Mouse (Mus musculus): Measurements from ENCODE around the gene Tmbim1. TPM values are rescaled to one million over a fixed set of nuclear protein-coding genes. Genes with fewer than 3 reads are reported as not detected.

The Tmbim1 gene
- polyA plus RNA-seq, 2 experiments = 41.7 to 48.0 TPM

DNA sequence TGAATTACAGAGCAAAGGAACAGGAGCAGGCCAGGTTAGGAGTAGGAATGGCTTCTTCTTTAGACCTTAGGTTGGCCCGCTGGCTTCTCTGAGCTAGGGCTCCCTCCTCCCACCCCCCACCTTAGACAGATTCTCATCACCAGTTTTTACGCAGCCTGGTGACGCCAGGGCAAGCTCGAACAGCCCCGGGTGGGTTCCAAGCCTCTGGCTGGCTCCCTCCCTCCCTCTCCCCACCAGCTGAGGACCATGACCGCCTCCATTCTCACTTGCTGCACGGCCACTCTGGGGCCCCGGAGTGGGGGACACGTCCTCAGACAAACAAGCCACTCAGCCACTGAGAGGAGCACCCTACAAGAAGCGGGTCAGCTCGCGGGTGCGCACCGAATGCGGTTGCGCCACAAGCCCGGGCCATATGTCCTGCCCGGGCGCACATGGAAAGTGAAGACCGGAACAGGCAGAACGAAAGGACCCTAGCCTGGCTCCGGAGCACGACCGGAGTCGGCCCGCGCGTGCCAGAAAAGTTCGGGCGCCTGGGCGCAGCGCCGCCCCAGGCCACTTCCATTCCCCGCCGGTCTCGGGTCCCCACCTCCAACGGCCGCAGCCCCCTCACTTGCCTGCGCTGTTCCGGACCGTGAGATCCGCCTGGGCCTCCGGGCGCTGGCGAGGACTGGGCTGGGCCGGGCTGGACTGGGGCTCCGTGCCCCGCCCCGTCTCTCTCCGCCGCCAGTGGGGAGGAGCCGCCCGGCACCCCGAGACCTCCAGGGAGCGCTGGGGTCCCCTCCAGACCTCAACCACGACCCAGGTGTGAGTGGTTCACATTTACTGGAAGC lies 1.7 kb downstream of the Tmbim1 start:
- Histone ChIP-seq H3K4me1 (ENCODE audit: control insufficient read depth, insufficient read depth, low read length) (peaks cover 6% of the 10 kb centered on the region), H3K27me3 (ENCODE audit: control insufficient read depth, insufficient read depth, low read length) (no peaks in the 10 kb centered on the region), H3K9me3 (ENCODE audit: control insufficient read depth, low read length) (no peaks in the 10 kb centered on the region), H3K27ac (replicated peaks; ENCODE audit: low read depth, low read length) (peak overlapping the region; percentile 88), H3K36me3 (ENCODE audit: control insufficient read depth, insufficient read depth, low read length) (no peaks in the 10 kb centered on the region), H3K9ac (ENCODE audit: low read depth, low read length, severe bottlenecking) (peak overlapping the region; percentile 87), H3K4me3 (replicated peaks; ENCODE audit: low read length) (peak overlapping the region; percentile 74), H3K4me2 (replicated peaks; ENCODE audit: low read depth, low read length, severe bottlenecking) (peak overlapping the region; percentile 73)
- under 1% methylated on average over 44 of the region's 56 CpGs for WGBS
- ATAC-seq (ENCODE audit: low FRiP score, low read depth) (peak; percentile 89), DNase-seq (ENCODE audit: low spot score) (peak; percentile 46)
- TF ChIP-seq POLR2A (IDR thresholded peaks at IDR 0.05; ENCODE audit: borderline replicate concordance, extremely low read depth, insufficient read depth, insufficient read length) = no peak; the same call in 1 of the 2 replicates

DNA sequence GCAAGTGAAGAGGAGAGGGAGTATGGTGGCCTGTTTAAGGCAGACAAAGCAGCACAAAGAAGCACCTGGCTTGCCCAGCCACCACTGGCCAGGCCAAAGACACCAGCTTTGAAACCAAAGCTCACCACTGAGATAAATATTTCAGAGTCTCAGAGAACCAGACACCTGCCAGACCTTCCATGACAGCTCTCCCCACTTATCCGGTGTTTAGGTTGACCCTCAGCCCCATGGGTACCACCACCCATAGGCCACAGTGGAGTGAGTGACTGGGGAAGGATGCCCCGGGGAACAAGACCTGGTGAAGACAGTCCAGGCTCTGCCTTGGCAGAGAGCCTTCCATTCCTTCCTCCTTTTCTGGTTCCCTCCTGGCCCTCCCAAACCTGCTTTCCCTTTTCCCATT lies 2.6 kb downstream of the Tmbim1 start:
- no peak overlapping the region for H3K9ac ChIP-seq (ENCODE audit: low read depth, low read length, severe bottlenecking)
- ATAC-seq (ENCODE audit: low FRiP score, low read depth) (no peak), DNase-seq (ENCODE audit: low spot score) (no peak)
- no peaks in the 10 kb centered on the region for H3K9me3 ChIP-seq (ENCODE audit: control insufficient read depth, low read length)
- H3K36me3 ChIP-seq (ENCODE audit: control insufficient read depth, insufficient read depth, low read length) = no peaks in the 10 kb centered on the region
- peak overlapping the region; percentile 73 for H3K4me2 ChIP-seq (replicated peaks; ENCODE audit: low read depth, low read length, severe bottlenecking)
- H3K4me1 ChIP-seq (ENCODE audit: control insufficient read depth, insufficient read depth, low read length) = peaks cover 6% of the 10 kb centered on the region
- no peak for TF ChIP-seq POLR2A (IDR thresholded peaks at IDR 0.05; ENCODE audit: borderline replicate concordance, extremely low read depth, insufficient read depth, insufficient read length)
- no peaks in the 10 kb centered on the region for H3K27me3 ChIP-seq (ENCODE audit: control insufficient read depth, insufficient read depth, low read length)
- H3K27ac ChIP-seq (replicated peaks; ENCODE audit: low read depth, low read length) = 0 out of 2 replicates have a peak overlapping the region, but pooled peaks have one; percentile 13
- 84% methylated on average over 2 of the region's 2 CpGs for WGBS
- H3K4me3 ChIP-seq (replicated peaks; ENCODE audit: low read length) = peak overlapping the region; percentile 74

DNA sequence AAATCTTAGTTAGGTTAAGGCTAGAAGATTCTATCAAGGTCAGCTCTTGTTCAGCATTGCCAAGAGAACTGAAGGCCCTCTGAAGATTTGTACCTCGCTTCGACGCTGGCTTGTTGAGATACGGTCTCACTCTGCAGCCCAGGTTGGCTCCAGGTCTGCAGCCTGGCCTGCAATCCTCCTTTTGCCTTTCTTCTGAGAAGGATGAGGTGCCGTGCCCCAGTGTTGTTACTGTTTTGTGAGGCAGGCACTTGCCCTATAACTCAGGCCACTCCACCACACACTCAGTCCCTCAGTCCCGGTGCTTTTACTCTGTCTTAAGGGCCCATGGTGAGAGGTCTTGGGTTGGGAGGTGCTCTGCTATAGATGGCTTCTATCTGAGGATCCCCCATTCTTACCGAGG lies 3.2 kb downstream of the Tmbim1 start:
- Histone ChIP-seq H3K36me3 (ENCODE audit: control insufficient read depth, insufficient read depth, low read length) (no peaks in the 10 kb centered on the region), H3K9ac (ENCODE audit: low read depth, low read length, severe bottlenecking) (no peak overlapping the region), H3K4me3 (replicated peaks; ENCODE audit: low read length) (no peak overlapping the region), H3K4me2 (replicated peaks; ENCODE audit: low read depth, low read length, severe bottlenecking) (peak overlapping the region; percentile 73; the same call in 1 of the 2 replicates), H3K9me3 (ENCODE audit: control insufficient read depth, low read length) (no peaks in the 10 kb centered on the region), H3K27ac (replicated peaks; ENCODE audit: low read depth, low read length) (no peak overlapping the region), H3K27me3 (ENCODE audit: control insufficient read depth, insufficient read depth, low read length) (no peaks in the 10 kb centered on the region), H3K4me1 (ENCODE audit: control insufficient read depth, insufficient read depth, low read length) (peaks cover 10% of the 10 kb centered on the region)
- TF ChIP-seq POLR2A (IDR thresholded peaks at IDR 0.05; ENCODE audit: borderline replicate concordance, extremely low read depth, insufficient read depth, insufficient read length) = no peak
- WGBS = 72% methylated on average over 7 of the region's 7 CpGs
- no peak for DNase-seq (ENCODE audit: low spot score)
- no peak for ATAC-seq (ENCODE audit: low FRiP score, low read depth)

DNA sequence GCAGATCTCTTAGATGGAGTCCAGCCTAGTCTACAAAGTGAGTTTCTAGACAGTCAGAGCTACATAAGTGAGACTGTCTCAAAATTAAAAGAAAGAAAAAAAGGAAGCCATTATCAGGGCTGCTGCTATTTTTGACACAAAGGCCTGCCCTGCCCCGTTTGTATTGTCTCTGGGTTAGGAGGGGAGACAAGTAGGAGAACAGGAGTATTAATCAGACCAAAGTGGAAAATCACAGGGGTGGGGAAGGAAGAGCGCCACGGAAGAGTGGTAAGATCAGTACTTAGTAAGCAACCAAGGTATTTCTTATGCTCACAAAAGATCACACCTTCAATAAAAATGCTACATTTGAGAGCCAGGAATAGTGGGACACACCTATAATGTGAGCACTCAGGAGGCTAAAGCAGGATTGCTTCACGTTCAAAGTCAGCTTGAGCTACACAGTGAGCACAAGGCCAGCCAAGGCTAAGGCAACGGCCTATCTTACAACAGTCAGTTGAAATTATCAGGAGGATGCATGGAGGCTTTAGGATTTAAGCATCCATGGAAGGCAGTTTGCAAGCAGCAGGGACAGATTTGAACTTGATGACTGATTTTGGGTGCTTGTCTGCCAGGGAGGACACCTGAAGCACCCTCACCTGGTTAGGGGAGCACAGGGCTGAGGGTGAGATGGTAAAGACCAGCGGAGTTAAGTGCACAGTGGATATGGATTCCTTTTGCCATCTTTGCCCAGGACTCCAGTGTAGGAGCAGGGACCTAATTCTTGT lies 4.9 kb downstream of the Tmbim1 start:
- Histone ChIP-seq H3K4me3 (replicated peaks; ENCODE audit: low read length) (no peak overlapping the region), H3K4me2 (replicated peaks; ENCODE audit: low read depth, low read length, severe bottlenecking) (no peak overlapping the region), H3K9ac (ENCODE audit: low read depth, low read length, severe bottlenecking) (no peak overlapping the region), H3K4me1 (ENCODE audit: control insufficient read depth, insufficient read depth, low read length) (peaks cover 24% of the 10 kb centered on the region), H3K36me3 (ENCODE audit: control insufficient read depth, insufficient read depth, low read length) (no peaks in the 10 kb centered on the region), H3K27me3 (ENCODE audit: control insufficient read depth, insufficient read depth, low read length) (no peaks in the 10 kb centered on the region), H3K9me3 (ENCODE audit: control insufficient read depth, low read length) (no peaks in the 10 kb centered on the region), H3K27ac (replicated peaks; ENCODE audit: low read depth, low read length) (no peak overlapping the region)
- no peak for TF ChIP-seq POLR2A (IDR thresholded peaks at IDR 0.05; ENCODE audit: borderline replicate concordance, extremely low read depth, insufficient read depth, insufficient read length)
- ATAC-seq (ENCODE audit: low FRiP score, low read depth) (no peak), DNase-seq (ENCODE audit: low spot score) (no peak)
- WGBS = 77% methylated on average over 6 of the region's 6 CpGs

DNA sequence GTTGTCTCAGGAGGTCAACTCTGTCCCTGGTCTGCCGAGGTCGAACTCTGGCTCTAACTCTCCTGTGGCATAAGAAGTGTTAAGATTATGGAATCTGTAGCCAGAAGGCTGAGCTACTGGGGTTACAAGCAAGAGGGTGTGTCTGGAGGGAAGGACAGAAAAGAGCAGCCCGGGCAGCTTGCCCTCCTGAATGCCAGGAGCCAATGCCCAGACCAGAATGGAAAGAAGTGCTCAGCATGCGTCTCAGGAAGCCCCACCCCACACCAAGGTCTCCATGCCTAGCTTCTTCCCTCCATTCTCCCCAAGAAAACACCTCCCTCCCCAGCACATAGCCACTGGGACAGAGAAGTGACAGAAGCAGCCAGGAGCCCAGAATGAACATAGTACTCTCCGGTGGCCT lies 6.4 kb downstream of the Tmbim1 start:
- Histone ChIP-seq H3K27ac (replicated peaks; ENCODE audit: low read depth, low read length) (no peak overlapping the region), H3K27me3 (ENCODE audit: control insufficient read depth, insufficient read depth, low read length) (no peaks in the 10 kb centered on the region), H3K4me3 (replicated peaks; ENCODE audit: low read length) (no peak overlapping the region), H3K36me3 (ENCODE audit: control insufficient read depth, insufficient read depth, low read length) (peaks cover 7% of the 10 kb centered on the region), H3K4me1 (ENCODE audit: control insufficient read depth, insufficient read depth, low read length) (peaks cover 32% of the 10 kb centered on the region), H3K9me3 (ENCODE audit: control insufficient read depth, low read length) (no peaks in the 10 kb centered on the region), H3K4me2 (replicated peaks; ENCODE audit: low read depth, low read length, severe bottlenecking) (no peak overlapping the region), H3K9ac (ENCODE audit: low read depth, low read length, severe bottlenecking) (no peak overlapping the region)
- WGBS = 70% methylated on average over 5 of the region's 5 CpGs
- ATAC-seq (ENCODE audit: low FRiP score, low read depth) (no peak), DNase-seq (ENCODE audit: low spot score) (no peak)
- TF ChIP-seq POLR2A (IDR thresholded peaks at IDR 0.05; ENCODE audit: borderline replicate concordance, extremely low read depth, insufficient read depth, insufficient read length) = no peak
